Mouse (Mus musculus) hindbrain, embryonic 14.5 days (tissue): ENCODE measurements around the gene Cdca4. TPM values are rescaled to one million over a fixed set of nuclear protein-coding genes. Genes with fewer than 3 reads are reported as not detected.
"Not testable (repeated sequence)": the region's sequence is repeated elsewhere in the genome, so short reads cannot be mapped to it uniquely, and the experiment has no call there.

Experiments used
- ATAC-seq: fragments of 200-750 bp; cut with Nextera tagmentation; 2 replicates; pipeline ENCODE4 v1.8.0; 2017; ENCODE audit warnings: moderate number of reproducible peaks, mild to moderate bottlenecking, moderate TSS enrichment, moderate library complexity; ENCODE audit not compliant: low FRiP score
- DNase-seq: peaks from one replicate; pipeline ENCODE4 v3.0.0-alpha.2; 2015; ENCODE audit warnings: low spot score
- H3K27ac ChIP-seq: fragments of 300-500 bp; sonication (generic); 2 replicates; pipeline ENCODE4 v1.5.1; 2014; ENCODE audit warnings: mild to moderate bottlenecking, moderate library complexity
- H3K27me3 ChIP-seq: fragments of 300-500 bp; sonication (generic); 2 replicates; pipeline ENCODE4 v1.6.1; 2014; ENCODE audit warnings: mild to moderate bottlenecking, low read length, mixed read lengths; ENCODE audit not compliant: control insufficient read depth, insufficient read depth
- H3K36me3 ChIP-seq: fragments of 300-500 bp; sonication (generic); replicated peaks from 2 replicates; pipeline ENCODE4 v1.6.1; 2014; ENCODE audit not compliant: control insufficient read depth, insufficient read depth
- H3K4me1 ChIP-seq: fragments of 300-500 bp; sonication (generic); replicated peaks from 2 replicates; pipeline ENCODE4 v1.6.1; 2014; ENCODE audit warnings: antibody characterized with exemption, low read length, mixed read lengths; ENCODE audit not compliant: control insufficient read depth, insufficient read depth
- H3K4me2 ChIP-seq: fragments of 300-500 bp; sonication (generic); replicated peaks from 2 replicates; pipeline ENCODE4 v1.6.1; 2014; ENCODE audit warnings: mild to moderate bottlenecking, moderate library complexity
- H3K4me3 ChIP-seq: fragments of 300-500 bp; sonication (generic); replicated peaks from 2 replicates; pipeline ENCODE4 v1.5.1; 2014; ENCODE audit warnings: mild to moderate bottlenecking, low read length
- H3K9ac ChIP-seq: fragments of 300-500 bp; sonication (generic); 2 replicates; pipeline ENCODE4 v1.6.1; 2014
- H3K9me3 ChIP-seq: fragments of 300-500 bp; sonication (generic); 2 replicates; pipeline ENCODE4 v1.6.1; 2016; ENCODE audit warnings: low read length; ENCODE audit not compliant: control insufficient read depth
- WGBS: fragments of 180-500 bp; shearing (Covaris S2); extraction: QIAGEN DNeasy Blood & Tissue Kit; methylation state at CpG from one replicate; pipeline ENCODE4 v1.1.7; 2014; 5-methylcytosine and 5-hydroxymethylcytosine counted together
- polyA plus RNA-seq: library from polyadenylated mRNA; unstranded; fragments of >200 nt; fragmentation: Nextera tagmentation; extraction: Ambion mirVana; gene quantifications from 2 replicates; pipeline ENCODE4 v1.2.1, GENCODE M21; 2014

The Cdca4 gene
- polyA plus RNA-seq, 1 experiment from 2014 or later, result 39.1 TPM

DNA sequence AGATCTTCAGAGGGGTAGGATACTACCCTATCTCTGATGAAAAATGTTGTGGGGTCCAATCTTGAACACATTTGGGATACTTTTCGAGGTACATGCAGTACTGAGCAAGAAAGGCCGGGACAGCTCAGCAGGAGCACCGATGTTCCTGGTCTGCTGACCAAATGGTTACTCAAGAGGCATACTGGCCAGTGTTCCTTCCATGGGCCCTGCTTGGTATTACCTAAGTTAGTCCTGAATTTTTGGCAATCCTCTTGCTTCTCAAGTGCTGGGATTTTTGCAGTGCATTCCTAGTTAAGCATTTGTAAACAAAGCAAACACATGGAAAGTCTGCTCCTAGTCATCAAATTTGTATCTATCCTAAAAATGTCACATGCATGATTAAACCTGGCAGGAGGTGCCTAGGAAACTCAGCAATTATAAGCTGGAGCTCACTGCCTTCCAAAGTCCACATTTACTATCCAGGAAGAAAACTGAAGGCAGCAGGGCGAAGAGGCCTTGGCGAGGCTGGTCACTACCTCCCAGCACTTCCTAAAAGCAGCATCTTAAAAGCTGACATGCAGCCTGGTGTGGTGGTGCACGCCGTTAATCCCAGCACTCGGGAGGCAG lies 10.1 kb downstream of the Cdca4 start:
- ATAC-seq, result no peak
- Histone ChIP-seq H3K4me3 (no peak overlapping the region), H3K9me3 (no peaks in the 10 kb centered on the region), H3K4me1 (0 out of 2 replicates have a peak, but pooled peaks cover 4% of the 10 kb centered on the region), H3K4me2 (no peak overlapping the region), H3K27ac (no peak overlapping the region), H3K9ac (no peak overlapping the region), H3K36me3 (peaks cover 79% of the 10 kb centered on the region), H3K27me3 (no peaks in the 10 kb centered on the region)
- DNase-seq, result no peak
- WGBS, result 90% methylated on average over 8 of the region's 8 CpGs

DNA sequence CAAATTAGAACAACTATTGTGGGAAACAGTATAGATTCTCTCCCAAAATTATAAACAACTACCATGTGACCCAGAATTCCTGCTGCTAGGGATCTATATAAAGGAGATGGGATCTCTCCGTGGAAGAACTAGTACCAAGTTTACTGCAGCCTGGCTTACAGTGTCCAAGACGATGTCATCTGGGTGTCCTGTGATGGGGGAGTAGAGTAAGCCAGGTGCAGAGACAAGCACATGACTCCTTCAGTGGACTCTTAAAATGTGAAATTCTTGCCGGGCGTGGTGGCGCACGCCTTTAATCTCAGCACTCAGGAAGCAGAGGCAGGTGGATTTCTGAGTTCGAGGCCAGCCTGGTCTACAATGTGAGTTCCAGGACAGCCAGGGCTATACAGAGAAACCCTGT lies 12.4 kb downstream of the Cdca4 start:
- H3K36me3 ChIP-seq, result peaks cover 89% of the 10 kb centered on the region
- H3K4me2 ChIP-seq, H3K4me3 ChIP-seq, H3K4me1 ChIP-seq, ATAC-seq, H3K9me3 ChIP-seq, H3K27me3 ChIP-seq, H3K27ac ChIP-seq, DNase-seq, H3K9ac ChIP-seq: not testable (repeated sequence)
- 85% methylated on average over 7 of the region's 7 CpGs for WGBS

DNA sequence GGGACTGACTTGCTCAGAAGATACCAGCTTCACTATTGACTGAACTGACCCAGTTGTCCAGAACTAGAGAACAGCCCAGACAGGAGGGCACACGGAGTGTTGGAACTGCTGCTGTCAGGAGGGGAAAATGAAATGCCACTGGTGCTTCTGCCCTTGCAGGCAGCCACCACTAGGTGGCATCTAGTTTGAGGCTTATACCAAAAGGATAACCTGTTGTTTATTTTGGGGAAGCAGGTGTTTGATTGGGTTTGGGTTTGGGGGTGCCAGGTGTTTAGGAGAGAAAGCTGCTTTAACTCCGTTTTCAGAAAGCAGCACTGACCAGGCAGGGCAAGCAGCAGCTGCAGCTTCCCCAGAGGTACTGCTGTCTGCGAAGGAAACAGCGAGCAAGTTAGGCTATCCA lies 12.9 kb downstream of the Cdca4 start:
- no peaks in the 10 kb centered on the region for H3K27me3 ChIP-seq
- ATAC-seq (no peak), DNase-seq (peak; percentile 61)
- H3K4me1 ChIP-seq, result no peaks in the 10 kb centered on the region
- WGBS, result 59% methylated on average over 4 of the region's 4 CpGs
- no peak overlapping the region for H3K4me2 ChIP-seq
- peaks cover 83% of the 10 kb centered on the region for H3K36me3 ChIP-seq
- H3K4me3 ChIP-seq, result no peak overlapping the region
- H3K27ac ChIP-seq, result no peak overlapping the region
- no peaks in the 10 kb centered on the region for H3K9me3 ChIP-seq
- no peak overlapping the region for H3K9ac ChIP-seq

DNA sequence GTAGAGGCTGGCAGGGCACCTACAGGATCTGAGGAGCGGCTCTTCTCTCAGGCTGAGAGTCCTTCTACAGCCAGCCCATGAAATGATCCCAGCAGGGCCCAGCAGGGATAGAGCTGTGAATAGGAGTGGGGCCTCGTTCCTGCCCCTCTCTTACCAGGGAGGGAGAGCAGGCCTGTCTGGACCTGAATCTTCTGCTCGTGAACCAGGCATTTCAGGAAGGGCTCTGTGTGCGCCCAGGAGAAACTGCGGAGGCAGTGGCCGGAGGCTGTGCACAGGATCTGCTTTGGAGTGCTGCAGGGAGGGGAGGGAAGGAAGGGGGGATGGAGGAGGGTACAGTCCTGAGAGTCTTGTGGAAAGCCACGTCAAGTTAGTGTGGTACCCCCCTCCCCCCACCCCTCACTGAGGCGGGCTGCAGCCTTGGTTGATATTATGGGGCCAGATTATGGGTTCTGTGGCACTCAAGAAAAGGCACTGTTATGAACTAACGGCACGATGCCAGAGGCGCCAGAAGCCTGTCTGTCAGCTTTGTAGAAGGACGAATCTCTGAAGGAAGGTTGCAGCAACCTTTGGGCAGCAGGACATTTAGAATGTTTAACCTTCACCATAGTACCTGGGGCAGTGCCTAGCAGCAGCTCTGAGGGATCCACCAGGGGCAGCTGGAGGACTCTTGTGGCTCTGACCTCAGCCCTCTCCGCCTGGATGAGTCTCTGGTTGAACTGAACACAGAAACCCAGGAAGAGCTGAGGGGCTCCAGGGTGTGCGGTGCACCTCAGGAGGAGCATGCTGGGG lies 14.3 kb downstream of the Cdca4 start:
- WGBS, result 81% methylated on average over 14 of the region's 14 CpGs
- Histone ChIP-seq H3K4me3 (no peak overlapping the region), H3K27me3 (no peaks in the 10 kb centered on the region), H3K9me3 (no peaks in the 10 kb centered on the region), H3K4me2 (no peak overlapping the region), H3K9ac (no peak overlapping the region), H3K4me1 (peaks cover 4% of the 10 kb centered on the region; the same call in 1 of the 2 replicates), H3K27ac (no peak overlapping the region), H3K36me3 (peaks cover 71% of the 10 kb centered on the region)
- no peak for DNase-seq
- ATAC-seq, result no peak

- Histone ChIP-seq H3K4me2 (no peak overlapping the region), H3K9me3 (no peaks in the 10 kb centered on the region), H3K27me3 (no peaks in the 10 kb centered on the region), H3K36me3 (peaks cover 56% of the 10 kb centered on the region), H3K4me3 (no peak overlapping the region), H3K4me1 (peaks cover 13% of the 10 kb centered on the region), H3K9ac (no peak overlapping the region), H3K27ac (no peak overlapping the region)
- 88% methylated on average over 7 of the region's 7 CpGs for WGBS
- DNase-seq (no peak), ATAC-seq (no peak)
These were observed 15.9 kb downstream of the Cdca4 start for GRCm38 (mm10) chr12:112813370-112813769.

- H3K9ac ChIP-seq, result peak overlapping the region; percentile 71; the same call in 1 of the 2 replicates
- no peak overlapping the region for H3K27ac ChIP-seq
These were observed 18.9 kb downstream of the Cdca4 start for GRCm38 (mm10) chr12:112810092-112810885.

DNA sequence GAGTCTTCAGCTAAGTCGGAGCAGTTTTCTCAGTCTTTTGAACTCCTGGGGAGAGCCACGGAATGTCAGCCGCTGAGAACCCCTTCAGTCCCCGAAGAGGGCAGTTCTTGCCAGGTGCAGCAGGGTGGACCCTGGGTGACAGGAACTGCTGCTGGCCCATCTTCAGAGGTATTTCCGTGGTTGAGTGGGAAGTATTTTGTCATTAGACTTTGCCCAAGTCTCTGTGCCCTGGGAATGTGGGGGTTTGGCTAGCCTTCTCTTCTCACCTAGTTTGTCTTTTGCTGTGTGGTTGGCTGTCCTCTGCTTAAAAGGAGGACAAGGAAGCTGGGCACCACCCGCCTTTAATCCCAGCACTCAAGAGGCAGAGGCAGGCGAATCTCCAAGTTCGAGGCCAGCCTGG lies 19.6 kb downstream of the Cdca4 start:
- Histone ChIP-seq H3K27ac (no peak overlapping the region), H3K4me2 (peak overlapping the region; percentile 90), H3K4me3 (peak overlapping the region; percentile 56), H3K4me1 (peaks cover 17% of the 10 kb centered on the region), H3K9ac (peak overlapping the region; percentile 71), H3K27me3 (no peaks in the 10 kb centered on the region), H3K36me3 (peaks cover 25% of the 10 kb centered on the region), H3K9me3 (no peaks in the 10 kb centered on the region)
- 26% methylated on average over 8 of the region's 8 CpGs for WGBS
- DNase-seq (no peak), ATAC-seq (no peak)

More at GRCm38 (mm10) chr12:112810092-112810885, 18.9 kb downstream of the Cdca4 start:
- Histone ChIP-seq H3K27me3 (no peaks in the 10 kb centered on the region), H3K4me3 (no peak overlapping the region), H3K36me3 (peaks cover 31% of the 10 kb centered on the region), H3K4me1 (peaks cover 17% of the 10 kb centered on the region), H3K9me3 (no peaks in the 10 kb centered on the region), H3K4me2 (peak overlapping the region; percentile 90)
- DNase-seq (no peak), ATAC-seq (no peak)
- 62% methylated on average over 19 of the region's 19 CpGs for WGBS

GRCm38 (mm10) chr12:112808587-112809364 lies 20.4 kb downstream of the Cdca4 start, which contains the start of gene Clba1:
Gene Clba1 (plus strand): TSS chr12:112808937.
- peak; percentile 95 for DNase-seq

More at GRCm38 (mm10) chr12:112808587-112809364, 20.4 kb downstream of the Cdca4 start, which contains the start of gene Clba1:
- Histone ChIP-seq H3K9me3 (no peaks in the 10 kb centered on the region), H3K4me1 (peaks cover 17% of the 10 kb centered on the region), H3K9ac (peak within 1 kb of the TSS; percentile 71), H3K36me3 (peaks cover 17% of the 10 kb centered on the region), H3K27me3 (no peaks in the 10 kb centered on the region), H3K4me3 (peak within 1 kb of the TSS; percentile 56), H3K4me2 (peak within 1 kb of the TSS; percentile 90), H3K27ac (peak within 1 kb of the TSS; percentile 89)
- ATAC-seq, result peak; percentile 94
- under 1% methylated on average over 62 of the region's 64 CpGs for WGBS
